In genomic region chr5:28315526-28315925, GRCm38 (mm10) we compare ENCODE assay signal across 13 mouse cellular contexts. TPM values are rescaled to one million over a fixed set of nuclear protein-coding genes. Genes with fewer than 3 reads are reported as not detected.
DNase-seq lines count a peak whose midpoint lies in the region; ATAC-seq and TF ChIP-seq lines count a peak whose summit lies in the region.
"Had no signal": no experiment of that assay in that cellular context is flagged by ENCODE, and none has a peak within 500 bp of the region (broad histone marks: within the 10 kb centered on the region; RNA-seq: fewer than 3 reads in every experiment).

No protein-coding gene starts in this region.

- H3K4me2 ChIP-seq in hindbrain, postnatal 0 days (ENCODE audit: low read depth, low read length): no peak overlapping the region

- peak; percentile 73 for ATAC-seq in megakaryocyte, adult 5-6 weeks (ENCODE audit: poor library complexity, severe bottlenecking)
- no peak for ATAC-seq in hindbrain, postnatal 0 days
- ATAC-seq: hindbrain, embryonic 16.5 days had no signal

- no peaks in the 10 kb centered on the region for H3K9me3 ChIP-seq in hindbrain, postnatal 0 days (ENCODE audit: low read length)
- H3K9me3 ChIP-seq: limb, embryonic 12.5 days; neural tube, embryonic 12.5 days had no signal

- no peak for TF ChIP-seq CTCF in hindbrain, postnatal 0 days (IDR thresholded peaks at IDR 0.05; ENCODE audit: low read depth)

- H3K4me3 ChIP-seq in hindbrain, postnatal 0 days (ENCODE audit: low read length): no peak overlapping the region
- H3K4me3 ChIP-seq: neural tube, embryonic 12.5 days had no signal

- H3K36me3 ChIP-seq in hindbrain, postnatal 0 days (ENCODE audit: insufficient read depth, low read length): no peaks in the 10 kb centered on the region
- H3K36me3 ChIP-seq: limb, embryonic 12.5 days; neural tube, embryonic 12.5 days had no signal

- H3K27me3 ChIP-seq in hindbrain, postnatal 0 days (ENCODE audit: insufficient read depth, low read length): no peaks in the 10 kb centered on the region
- H3K27me3 ChIP-seq: limb, embryonic 12.5 days; neural tube, embryonic 12.5 days had no signal

- peak; percentile 1 for DNase-seq in lung, postnatal 14 days
- DNase-seq in lung, postnatal 10 days: no peak
- DNase-seq in MN1 (ENCODE audit: low spot score): peak; percentile 9
- DNase-seq in thymus, postnatal 25 days: peak; percentile 42
- DNase-seq in hindbrain, postnatal 0 days (ENCODE audit: low spot score): no peak
- DNase-seq in frontal cortex, adult 2 months (ENCODE audit: extremely low spot score in 1 of 2, low spot score in 1 of 2): no peak
- DNase-seq in layer of hippocampus, adult 9-11 months: no peak
- DNase-seq: gastrocnemius, postnatal 14 days; kidney, postnatal 36 days had no signal

- no peak overlapping the region for H3K27ac ChIP-seq in hindbrain, postnatal 0 days
- H3K27ac ChIP-seq: limb, embryonic 12.5 days; neural tube, embryonic 12.5 days had no signal

- WGBS in hindbrain, postnatal 0 days: 87% methylated on average over 8 of the region's 8 CpGs

- no peak overlapping the region for H3K9ac ChIP-seq in hindbrain, postnatal 0 days (replicated peaks; ENCODE audit: low read length)
- H3K9ac ChIP-seq: limb, embryonic 12.5 days had no signal

- H3K4me1 ChIP-seq in hindbrain, postnatal 0 days (ENCODE audit: insufficient read depth, low read length): peaks cover 13% of the 10 kb centered on the region

RNA-seq across cellular contexts. Expression of gene Rbm33, which starts 1.4 kb away (rescaled TPM):
- total RNA-seq in megakaryocyte, adult 5-6 weeks (2015): 34.8 and 41.7 TPM in 2 replicates
- 45.1 and 53.9 TPM in 2 replicates for total RNA-seq in megakaryocyte, adult 5-6 weeks (2017)
- 34.3 and 46.8 TPM in 2 replicates for total RNA-seq in hindbrain, postnatal 0 days (2014; rRNA removed)
- polyA plus RNA-seq in hindbrain, postnatal 0 days (2015; fragmentation: Nextera tagmentation; extraction: Ambion mirVana): 13.2 and 14.9 TPM in 2 replicates
- polyA plus RNA-seq in frontal cortex, adult 2 months (2012; rRNA removed): 49.1 and 52.6 TPM in 2 replicates

Comparison
In these comparisons a context has a peak if more than half of its experiments do, and no peak if none do; other contexts are left out.
1. DNase-seq: peak in lung, postnatal 14 days (single experiment), MN1 (single experiment) and thymus, postnatal 25 days (single experiment); none in lung, postnatal 10 days (single experiment), hindbrain, postnatal 0 days (single experiment), frontal cortex, adult 2 months (0 of 2) and layer of hippocampus, adult 9-11 months (single experiment).